In the genomic region with DNA sequence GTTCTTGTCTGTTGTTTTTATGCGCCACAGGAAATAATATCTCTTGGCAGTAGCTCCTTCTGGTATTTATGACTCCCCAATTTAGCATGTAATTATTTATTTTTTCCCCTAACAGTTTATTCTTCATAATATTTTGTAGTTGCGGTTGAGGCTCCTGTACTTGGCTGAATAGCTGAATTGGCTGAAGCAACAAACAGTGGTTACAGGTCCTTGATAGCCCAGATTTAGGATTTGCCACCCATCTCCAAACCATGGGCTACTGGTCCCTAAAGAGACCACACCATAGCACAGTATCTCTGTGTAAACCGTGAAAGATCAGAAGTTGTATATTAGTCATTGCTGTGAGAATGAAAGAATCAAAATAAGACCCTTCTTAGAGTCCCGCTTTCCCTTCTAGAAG, we compare ENCODE assay signal across 1 mouse cellular context.
TF ChIP-seq lines count a peak whose summit lies in the region.

No protein-coding gene starts in this region.

TF ChIP-seq in CH12.LX, 34 proteins besides CTCF, POLR2A, EP300 and RAD21 (continued from another document):
- TF ChIP-seq ZMIZ1 (IDR thresholded peaks at IDR 0.05; ENCODE audit: low read depth, low read length) (no peak), IRF4 (IDR thresholded peaks at IDR 0.05; ENCODE audit: low read depth, low read length) (no peak), GABPA (IDR thresholded peaks at IDR 0.05; ENCODE audit: insufficient replicate concordance, low read depth, low read length) (no peak), CHD2 (IDR thresholded peaks at IDR 0.05; ENCODE audit: low read length) (no peak), ZNF384 (IDR thresholded peaks at IDR 0.05; ENCODE audit: low read depth, low read length) (no peak), USF1 (IDR thresholded peaks at IDR 0.05; ENCODE audit: low read depth, low read length) (no peak), JUN (IDR thresholded peaks at IDR 0.05; ENCODE audit: insufficient read depth, low read depth, low read length) (no peak), ZC3H11A (IDR thresholded peaks at IDR 0.05; ENCODE audit: low read depth, low read length) (no peak)
